Mouse (Mus musculus): ENCODE results near the gene Tapbpl.
A peak's percentile ranks its signal among the peaks of the same experiment; 100 is the strongest.
"Not testable (repeated sequence)": the region's sequence is repeated elsewhere in the genome, so short reads cannot be mapped to it uniquely, and the experiment has no call there.

Tapbpl gene

DNA sequence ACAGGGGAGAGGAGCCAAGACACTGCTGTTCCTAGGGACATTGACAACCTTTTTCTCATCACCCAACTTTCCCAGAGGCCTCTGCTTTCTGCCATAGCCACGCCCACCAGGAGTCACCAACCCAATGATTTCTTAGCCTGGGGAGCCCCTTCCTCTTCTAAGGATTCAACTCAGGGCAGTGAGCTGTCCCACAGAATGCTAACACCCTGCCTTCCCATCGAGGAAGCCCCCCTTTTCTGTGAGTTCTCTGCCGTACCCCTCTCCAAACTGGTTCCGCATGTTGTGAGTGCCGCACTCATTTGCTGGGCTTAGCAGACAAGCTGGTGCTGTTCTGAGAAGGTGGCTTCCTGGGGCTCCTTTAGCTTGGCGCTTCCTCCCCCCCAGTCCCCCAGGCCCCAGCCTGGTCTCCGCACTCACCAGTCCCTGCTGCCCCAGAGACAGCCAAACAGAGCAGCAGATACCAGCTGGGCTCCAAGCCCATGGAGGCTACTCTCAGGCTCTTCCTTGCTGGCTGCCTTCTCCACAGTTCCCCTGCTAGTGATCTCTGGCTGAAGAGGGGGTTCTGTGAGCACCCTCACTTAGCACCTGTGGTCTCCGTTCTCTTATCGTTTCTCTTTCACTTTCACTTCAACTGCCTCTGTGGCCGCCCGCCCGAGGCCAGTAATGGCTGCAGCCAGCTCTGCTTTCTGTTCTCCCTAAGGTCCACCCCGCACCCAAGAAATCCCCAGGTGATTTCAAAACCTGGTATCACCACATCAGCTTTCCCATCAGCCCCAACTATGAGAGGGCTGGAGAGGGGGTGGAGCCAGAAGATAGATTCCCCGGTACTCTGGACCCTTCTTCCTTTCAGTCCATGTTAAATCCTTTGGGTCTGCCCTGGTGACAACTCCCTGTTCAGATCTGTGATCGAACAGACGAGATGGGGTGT, at the start of gene Tapbpl:
Gene Tapbpl, minus strand, starts transcription at position 744 of the 928 bp plus-strand sequence.
- DNase-seq (ENCODE audit: inconsistent age in 2 of 2, low spot score in 1 of 2) = peak; percentile 79 to 92

GRCm38 (mm10) chr6:125279729-125280128, 48.1 kb upstream of the Tapbpl start:
- DNase-seq (ENCODE audit: inconsistent age in 2 of 2, low spot score in 1 of 2) = no peak

GRCm38 (mm10) chr6:125274841-125275563, 43.3 kb upstream of the Tapbpl start:
- peak; percentile 58 to 74 for DNase-seq (ENCODE audit: inconsistent age in 2 of 2, low spot score in 1 of 2)

- DNase-seq (ENCODE audit: inconsistent age in 2 of 2, low spot score in 1 of 2) = no peak
Measured at GRCm38 (mm10) chr6:125272228-125272785, 40.6 kb upstream of the Tapbpl start.

DNA sequence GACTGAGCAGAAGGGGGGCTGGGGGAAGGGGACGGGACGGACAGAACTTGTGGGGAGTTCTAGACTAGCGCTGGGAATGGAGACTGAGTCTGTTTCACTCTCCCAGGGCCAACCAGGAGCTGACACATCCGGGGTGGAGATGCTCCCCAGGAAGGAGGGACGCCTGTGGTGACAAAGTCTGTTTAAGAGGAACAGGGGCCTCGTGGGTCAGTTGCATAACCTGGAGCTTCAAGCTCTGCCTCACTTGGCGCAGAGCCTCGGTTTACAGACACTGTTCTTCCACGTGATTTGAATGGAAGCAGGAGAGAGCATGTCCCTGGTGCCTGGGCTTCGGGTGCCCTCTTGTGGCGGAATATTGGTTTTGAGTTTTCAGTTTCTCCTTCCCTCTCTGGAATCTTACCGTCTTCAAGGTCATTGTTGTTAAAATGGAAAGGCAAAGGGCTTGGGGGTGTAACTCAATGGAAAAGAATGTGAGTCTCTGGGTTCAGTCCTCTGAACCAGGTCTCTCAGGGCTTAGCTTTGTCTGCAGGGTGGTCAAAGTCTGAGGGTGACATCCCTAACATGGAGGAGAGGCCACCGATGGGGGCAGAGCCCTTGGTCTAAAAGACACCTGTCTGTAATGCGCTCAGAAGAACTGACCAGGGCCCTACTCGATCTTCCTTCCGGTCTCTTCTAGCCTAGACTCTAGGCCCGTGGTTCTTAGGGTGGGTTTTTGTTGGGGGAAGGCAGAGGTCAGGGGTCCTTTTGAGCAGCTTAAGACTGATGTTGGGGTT, 40.0 kb upstream of the Tapbpl start:
- DNase-seq (ENCODE audit: inconsistent age in 2 of 2, low spot score in 1 of 2) = peak; percentile 94 to 98

- no peak for DNase-seq (ENCODE audit: inconsistent age in 2 of 2, low spot score in 1 of 2)
Measured at GRCm38 (mm10) chr6:125268799-125269198, 37.1 kb upstream of the Tapbpl start.

- no peak for DNase-seq (ENCODE audit: inconsistent age in 2 of 2, low spot score in 1 of 2)
Measured at GRCm38 (mm10) chr6:125267469-125267868, 35.8 kb upstream of the Tapbpl start.

GRCm38 (mm10) chr6:125266600-125266999, 34.9 kb upstream of the Tapbpl start:
- DNase-seq (ENCODE audit: inconsistent age in 2 of 2, low spot score in 1 of 2) = not testable (repeated sequence)

- DNase-seq (ENCODE audit: inconsistent age in 2 of 2, low spot score in 1 of 2) = no peak
Measured at GRCm38 (mm10) chr6:125266091-125266490, 34.4 kb upstream of the Tapbpl start.

DNA sequence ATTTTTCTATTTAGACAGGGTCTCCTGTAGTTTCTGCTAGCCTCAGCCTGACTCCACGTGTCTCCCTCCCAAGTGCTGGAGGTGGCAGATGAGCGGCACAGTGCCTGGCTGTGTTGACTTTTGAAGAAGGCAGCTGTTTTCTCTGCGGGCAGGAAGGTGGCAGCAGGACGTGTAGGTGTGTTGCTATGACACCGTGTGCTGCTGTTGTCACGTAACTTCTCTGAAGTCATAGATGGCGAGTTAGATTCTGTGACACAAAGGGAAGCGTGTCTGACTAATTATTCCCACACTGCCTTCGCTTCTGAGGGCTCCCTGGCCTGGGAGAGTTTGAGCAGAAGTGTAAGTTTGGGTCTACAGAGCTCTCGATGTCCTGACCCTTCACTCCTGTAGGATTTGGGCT, 33.6 kb upstream of the Tapbpl start:
- DNase-seq (ENCODE audit: inconsistent age in 2 of 2, low spot score in 1 of 2) = no peak

- DNase-seq (ENCODE audit: inconsistent age in 2 of 2, low spot score in 1 of 2) = no peak
Measured at GRCm38 (mm10) chr6:125264219-125264618, 32.6 kb upstream of the Tapbpl start.

DNA sequence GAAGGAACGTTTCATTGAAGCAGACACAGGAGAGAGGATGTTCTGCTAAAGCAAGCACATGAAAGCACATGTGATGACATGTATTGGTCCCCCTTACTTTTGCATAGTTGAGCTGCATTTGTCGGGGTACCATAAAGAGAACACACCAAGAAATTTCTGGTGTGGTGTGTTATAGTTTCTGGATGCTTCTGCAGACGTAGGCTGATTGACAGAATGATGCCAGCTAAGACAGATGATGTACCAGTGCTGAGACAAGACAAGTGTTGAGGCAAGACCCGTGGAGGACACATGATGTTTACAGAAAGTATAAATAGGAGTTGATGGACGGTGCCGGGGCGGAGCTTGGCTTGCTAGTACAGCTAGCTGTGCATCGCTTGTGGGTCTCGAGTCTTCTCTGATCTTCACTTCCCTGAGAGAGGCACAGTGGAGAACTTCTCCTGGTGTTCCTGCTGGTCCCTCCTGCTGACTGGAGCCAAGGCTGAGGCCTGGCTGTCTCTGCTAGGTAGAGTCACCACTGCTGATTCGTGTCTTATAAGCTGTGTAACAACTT, 28.4 kb upstream of the Tapbpl start:
- DNase-seq (ENCODE audit: inconsistent age in 2 of 2, low spot score in 1 of 2) = no peak

DNA sequence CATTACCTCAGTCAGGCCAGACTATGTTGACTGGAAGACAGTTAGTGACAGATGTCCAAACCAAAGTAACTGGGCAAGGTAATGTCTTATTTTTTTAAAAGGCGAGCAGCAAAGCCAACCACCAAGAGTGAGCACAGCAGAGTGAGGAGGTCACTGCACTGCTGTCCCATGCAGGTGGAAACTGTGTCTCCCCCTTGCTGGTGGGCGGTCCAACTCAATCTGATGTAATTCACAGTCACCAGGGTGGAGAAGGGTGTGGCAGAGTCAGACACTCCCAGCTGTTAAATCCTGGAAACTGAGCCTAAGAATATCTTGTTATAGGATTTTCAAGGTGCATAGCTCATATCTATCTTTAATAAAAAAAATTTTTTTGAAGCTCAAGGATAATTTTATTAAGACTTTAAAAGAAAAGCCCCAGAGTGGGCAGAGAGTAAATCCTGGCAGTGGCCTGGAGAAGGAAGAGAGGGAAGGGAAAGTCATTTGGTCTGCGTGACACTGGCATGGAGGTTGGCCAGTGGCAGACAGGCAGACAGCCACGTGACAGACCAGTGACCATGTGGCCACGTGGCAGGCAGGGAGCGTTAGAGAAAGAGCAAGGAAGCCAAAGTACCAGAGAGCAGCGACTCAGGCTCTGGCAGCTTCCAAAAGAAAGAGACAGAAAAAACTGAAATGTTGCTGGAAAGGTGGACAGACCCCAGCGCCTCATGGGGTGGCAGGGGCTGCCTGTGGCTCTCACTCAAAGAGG, 24.7 kb upstream of the Tapbpl start:
- DNase-seq (ENCODE audit: inconsistent age in 2 of 2, low spot score in 1 of 2) = peak; percentile 43 to 76

GRCm38 (mm10) chr6:125255516-125256044, 23.9 kb upstream of the Tapbpl start:
- DNase-seq (ENCODE audit: inconsistent age in 2 of 2, low spot score in 1 of 2) = no peak

- DNase-seq (ENCODE audit: inconsistent age in 2 of 2, low spot score in 1 of 2) = peak in 1 of 2 experiments; percentile 35
Measured at GRCm38 (mm10) chr6:125253863-125254715, 22.4 kb upstream of the Tapbpl start.

DNA sequence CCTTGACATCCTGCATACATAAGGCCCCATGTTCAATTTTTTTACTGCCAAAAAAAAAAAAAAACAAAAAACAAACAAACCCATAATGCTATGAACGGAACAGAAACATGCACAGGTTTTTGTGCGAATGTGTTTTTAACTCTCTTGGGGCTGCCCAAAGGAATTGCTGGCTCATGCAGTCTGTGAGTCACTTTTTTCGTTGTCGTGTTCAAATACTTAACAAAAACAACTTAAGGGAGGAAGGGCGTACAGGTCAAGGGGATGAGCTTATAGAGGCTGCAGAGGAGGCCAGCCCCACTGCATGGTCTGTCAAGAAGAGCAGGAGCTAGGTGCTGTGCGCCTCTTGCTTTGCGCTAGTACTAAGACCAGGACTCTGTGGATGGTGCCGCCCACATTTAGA, 21.1 kb upstream of the Tapbpl start:
- DNase-seq (ENCODE audit: inconsistent age in 2 of 2, low spot score in 1 of 2) = no peak

GRCm38 (mm10) chr6:125252285-125252684, 20.6 kb upstream of the Tapbpl start:
- DNase-seq (ENCODE audit: inconsistent age in 2 of 2, low spot score in 1 of 2) = no peak

GRCm38 (mm10) chr6:125244551-125244950, 12.9 kb upstream of the Tapbpl start:
- DNase-seq (ENCODE audit: inconsistent age in 2 of 2, low spot score in 1 of 2) = no peak

DNA sequence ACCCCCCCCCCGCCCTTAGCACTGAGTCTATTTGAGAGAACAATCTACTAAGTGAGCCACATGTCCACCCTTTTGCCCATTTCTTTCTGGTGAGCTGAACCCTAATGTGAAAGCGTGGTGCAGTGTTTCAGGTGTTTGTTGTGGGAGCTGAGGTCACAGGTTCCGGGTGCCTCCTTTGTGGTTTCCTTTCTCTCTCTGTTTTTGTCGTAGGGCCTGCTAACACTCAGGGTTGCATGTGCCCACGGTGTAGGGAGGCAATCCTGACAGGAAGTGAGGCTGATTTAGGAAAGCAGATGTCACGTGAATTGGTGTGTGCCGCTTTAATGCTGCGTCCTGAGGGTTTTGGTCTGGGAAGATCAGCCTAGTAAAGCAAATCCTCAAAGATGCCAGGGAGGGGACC, 9.9 kb upstream of the Tapbpl start:
- DNase-seq (ENCODE audit: inconsistent age in 2 of 2, low spot score in 1 of 2) = no peak
